Mouse (Mus musculus): ENCODE measurements around the gene Dgat2.

GRCm38 (mm10) chr7:99161529-99161928, 21.0 kb downstream of the Dgat2 start:
- no peak for TF ChIP-seq CTCF (IDR thresholded peaks at IDR 0.05; ENCODE audit: control insufficient read depth, insufficient read depth, insufficient read length)
- no peak for TF ChIP-seq MYOG (IDR thresholded peaks at IDR 0.05; ENCODE audit: control insufficient read depth, extremely low read depth, insufficient read length)
- no peak for TF ChIP-seq MYOD1 (IDR thresholded peaks at IDR 0.05; ENCODE audit: control insufficient read depth, insufficient read length, low read depth)
- no peak for TF ChIP-seq FOSL1 (IDR thresholded peaks at IDR 0.05; ENCODE audit: insufficient read depth, low read length, poor library complexity, severe bottlenecking)

Data from C2C12 (cell line).